Mouse (Mus musculus) heart, embryonic 16.5 days (tissue): ENCODE measurements around the gene Trir. TPM values are rescaled to one million over a fixed set of nuclear protein-coding genes. Genes with fewer than 3 reads are reported as not detected.

Source experiments
- ATAC-seq: fragments of 200-750 bp; cut with Nextera tagmentation; replicated peaks from 2 replicates; pipeline ENCODE4 v1.8.0; 2017; ENCODE audit warnings: moderate number of reproducible peaks; ENCODE audit not compliant: insufficient read depth, low FRiP score; ENCODE audit errors: extremely low read depth
- H3K27ac ChIP-seq: fragments of 300-500 bp; sonication (generic); 2 replicates; pipeline ENCODE4 v1.5.1; 2014; ENCODE audit warnings: mild to moderate bottlenecking, low read length, control low read depth, moderate library complexity
- H3K27me3 ChIP-seq: fragments of 300-500 bp; sonication (generic); 2 replicates; pipeline ENCODE4 v1.6.1; 2014; ENCODE audit warnings: low read length, mixed read lengths; ENCODE audit not compliant: control insufficient read depth, insufficient read depth
- H3K36me3 ChIP-seq: fragments of 300-500 bp; sonication (generic); 2 replicates; pipeline ENCODE4 v1.6.1; 2014; ENCODE audit not compliant: control insufficient read depth, insufficient read depth
- H3K4me1 ChIP-seq: fragments of 300-500 bp; sonication (generic); 2 replicates; pipeline ENCODE4 v1.6.1; 2014; ENCODE audit warnings: low read length, mixed read lengths; ENCODE audit not compliant: control insufficient read depth, insufficient read depth
- H3K4me2 ChIP-seq: fragments of 300-500 bp; sonication (generic); 2 replicates; pipeline ENCODE4 v1.6.1; 2014; ENCODE audit warnings: low read depth, mild to moderate bottlenecking, control low read depth, low read length
- H3K4me3 ChIP-seq: fragments of 300-500 bp; sonication (generic); 2 replicates; pipeline ENCODE4 v1.5.1; 2014; ENCODE audit warnings: mild to moderate bottlenecking, control low read depth, low read length
- H3K9ac ChIP-seq: fragments of 300-500 bp; sonication (generic); 2 replicates; pipeline ENCODE4 v1.6.1; 2014; ENCODE audit warnings: low read length, control low read depth
- H3K9me3 ChIP-seq: fragments of 300-500 bp; sonication (generic); replicated peaks from 2 replicates; pipeline ENCODE4 v1.6.1; 2016; ENCODE audit warnings: low read length; ENCODE audit not compliant: control insufficient read depth
- WGBS: fragments of 180-500 bp; shearing (Covaris S2); extraction: QIAGEN DNeasy Blood & Tissue Kit; methylation state at CpG from one replicate; pipeline ENCODE4 v1.1.7; 2014; 5-methylcytosine and 5-hydroxymethylcytosine counted together
- polyA plus RNA-seq: library from polyadenylated mRNA; unstranded; fragments of >200 nt; fragmentation: Nextera tagmentation; extraction: Ambion mirVana; gene quantifications from 2 replicates; pipeline ENCODE4 v1.2.1, GENCODE M21; 2015

The Trir gene
- polyA plus RNA-seq, 1 experiment from 2014 or later = 76.5 TPM

- Histone ChIP-seq H3K9ac (peak within 1 kb of the TSS; percentile 96), H3K9me3 (no peaks in the 10 kb centered on the region), H3K27ac (peak within 1 kb of the TSS; percentile 98), H3K4me1 (peaks cover 9% of the 10 kb centered on the region), H3K4me3 (peak within 1 kb of the TSS; percentile 95), H3K4me2 (peak within 1 kb of the TSS; percentile 87), H3K36me3 (peaks cover 26% of the 10 kb centered on the region), H3K27me3 (no peaks in the 10 kb centered on the region)
- WGBS = under 1% methylated on average over 68 of the region's 68 CpGs
- peak; percentile 92 for ATAC-seq
These were observed 45.1 kb downstream of the Trir start, which contains the start of gene Dhps for GRCm38 (mm10) chr8:85071514-85072281. Dhps (plus strand) TSS chr8:85071757.

- Histone ChIP-seq H3K9ac (peak overlapping the region; percentile 96), H3K36me3 (peaks cover 27% of the 10 kb centered on the region), H3K4me3 (peak overlapping the region; percentile 95), H3K27me3 (no peaks in the 10 kb centered on the region), H3K27ac (peak overlapping the region; percentile 98), H3K9me3 (no peaks in the 10 kb centered on the region), H3K4me1 (peaks cover 9% of the 10 kb centered on the region), H3K4me2 (peak overlapping the region; percentile 87)
- ATAC-seq = no peak
- WGBS = 39% methylated on average over 9 of the region's 9 CpGs
These were observed 45.8 kb downstream of the Trir start for GRCm38 (mm10) chr8:85072364-85072929.

- no peak overlapping the region for H3K4me3 ChIP-seq
- H3K9me3 ChIP-seq = no peaks in the 10 kb centered on the region
- no peak overlapping the region for H3K27ac ChIP-seq
- no peaks in the 10 kb centered on the region for H3K27me3 ChIP-seq
- H3K4me2 ChIP-seq = no peak overlapping the region
- H3K36me3 ChIP-seq = peaks cover 27% of the 10 kb centered on the region
- WGBS = 85% methylated on average over 15 of the region's 15 CpGs
- no peak for ATAC-seq
- H3K9ac ChIP-seq = no peak overlapping the region
- H3K4me1 ChIP-seq = peaks cover 9% of the 10 kb centered on the region
These were observed 46.5 kb downstream of the Trir start for GRCm38 (mm10) chr8:85073041-85073612.

GRCm38 (mm10) chr8:85074167-85074566, 47.5 kb downstream of the Trir start:
- ATAC-seq = no peak
- 79% methylated on average over 10 of the region's 10 CpGs for WGBS
- H3K9me3 ChIP-seq = no peaks in the 10 kb centered on the region

GRCm38 (mm10) chr8:85074617-85075016, 48.0 kb downstream of the Trir start:
- no peak for ATAC-seq
- Histone ChIP-seq H3K36me3 (peaks cover 34% of the 10 kb centered on the region), H3K27ac (no peak overlapping the region), H3K4me2 (no peak overlapping the region), H3K4me1 (peaks cover 15% of the 10 kb centered on the region), H3K27me3 (no peaks in the 10 kb centered on the region), H3K9ac (no peak overlapping the region), H3K4me3 (no peak overlapping the region), H3K9me3 (no peaks in the 10 kb centered on the region)
- WGBS = 89% methylated on average over 10 of the region's 10 CpGs

More at GRCm38 (mm10) chr8:85074167-85074566, 47.5 kb downstream of the Trir start:
- no peak overlapping the region for H3K4me3 ChIP-seq
- no peaks in the 10 kb centered on the region for H3K27me3 ChIP-seq
- H3K36me3 ChIP-seq = peaks cover 34% of the 10 kb centered on the region
- H3K4me2 ChIP-seq = no peak overlapping the region
- no peak overlapping the region for H3K9ac ChIP-seq
- peaks cover 14% of the 10 kb centered on the region for H3K4me1 ChIP-seq
- H3K27ac ChIP-seq = no peak overlapping the region

GRCm38 (mm10) chr8:85076001-85076400, 49.4 kb downstream of the Trir start:
- H3K4me2 ChIP-seq = no peak overlapping the region
- WGBS = 76% methylated on average over 9 of the region's 9 CpGs
- H3K27me3 ChIP-seq = no peaks in the 10 kb centered on the region
- ATAC-seq = no peak
- no peaks in the 10 kb centered on the region for H3K9me3 ChIP-seq
- no peak overlapping the region for H3K9ac ChIP-seq
- H3K36me3 ChIP-seq = peaks cover 34% of the 10 kb centered on the region
- peaks cover 19% of the 10 kb centered on the region for H3K4me1 ChIP-seq
- H3K27ac ChIP-seq = no peak overlapping the region
- no peak overlapping the region for H3K4me3 ChIP-seq

GRCm38 (mm10) chr8:85076993-85077392, 50.4 kb downstream of the Trir start:
- no peak overlapping the region for H3K9ac ChIP-seq
- no peak for ATAC-seq
- no peak overlapping the region for H3K4me2 ChIP-seq
- H3K27ac ChIP-seq = no peak overlapping the region
- H3K4me1 ChIP-seq = peaks cover 22% of the 10 kb centered on the region
- no peaks in the 10 kb centered on the region for H3K9me3 ChIP-seq
- peaks cover 34% of the 10 kb centered on the region for H3K36me3 ChIP-seq
- 0% methylated on average over 2 of the region's 2 CpGs for WGBS
- no peak overlapping the region for H3K4me3 ChIP-seq
- H3K27me3 ChIP-seq = no peaks in the 10 kb centered on the region
